Mouse (Mus musculus) retina, postnatal 1 day (tissue): Measurements from ENCODE around the gene Apba1.

Source experiments
- DNase-seq: peaks from one replicate; pipeline ENCODE4 v3.0.0-alpha.2; 2012

Gene Apba1

GRCm38 (mm10) chr19:23807371-23807770 lies 48.7 kb downstream of the Apba1 start:
- no peak for DNase-seq

GRCm38 (mm10) chr19:23809236-23809635 lies 50.5 kb downstream of the Apba1 start:
- no peak for DNase-seq

DNA sequence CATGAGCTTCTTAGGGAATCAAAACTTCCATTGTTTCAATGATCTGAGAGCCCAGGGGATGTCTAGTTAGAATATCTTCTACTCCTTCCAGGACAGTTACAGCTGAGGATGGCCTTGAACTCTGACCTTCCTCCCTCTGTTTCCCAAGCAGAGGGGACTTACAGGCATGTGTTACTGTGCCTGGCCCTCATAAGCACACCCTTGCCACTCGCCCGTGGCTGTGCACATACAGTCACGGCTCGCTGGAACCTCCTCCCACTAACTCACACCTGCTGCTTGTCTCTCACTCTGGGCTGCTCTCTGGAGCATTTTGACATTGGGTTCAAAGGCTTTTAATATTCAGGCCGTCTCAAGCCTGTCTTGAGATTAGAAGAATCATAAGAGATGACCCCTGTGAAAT lies 51.8 kb downstream of the Apba1 start:
- DNase-seq: peak; percentile 41

DNA sequence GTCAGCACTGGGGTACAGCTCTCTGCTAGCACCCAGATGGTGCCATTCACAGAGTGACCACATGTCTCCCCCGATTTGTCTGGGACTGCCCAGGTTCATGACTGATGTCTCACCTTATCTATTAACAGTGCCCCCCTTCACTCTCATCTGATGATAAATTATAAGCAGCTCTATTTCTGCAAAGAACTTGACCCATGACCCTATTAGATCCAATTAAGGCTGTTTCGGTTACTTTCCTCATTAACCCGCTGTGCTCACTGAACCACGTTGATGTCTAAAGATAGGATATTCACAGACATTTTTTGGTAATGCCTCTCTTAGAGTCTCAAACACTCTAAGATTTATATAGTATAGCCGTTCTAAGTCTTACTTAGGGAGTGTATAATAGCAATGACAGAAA lies 52.3 kb downstream of the Apba1 start:
- DNase-seq: peak; percentile 73

DNA sequence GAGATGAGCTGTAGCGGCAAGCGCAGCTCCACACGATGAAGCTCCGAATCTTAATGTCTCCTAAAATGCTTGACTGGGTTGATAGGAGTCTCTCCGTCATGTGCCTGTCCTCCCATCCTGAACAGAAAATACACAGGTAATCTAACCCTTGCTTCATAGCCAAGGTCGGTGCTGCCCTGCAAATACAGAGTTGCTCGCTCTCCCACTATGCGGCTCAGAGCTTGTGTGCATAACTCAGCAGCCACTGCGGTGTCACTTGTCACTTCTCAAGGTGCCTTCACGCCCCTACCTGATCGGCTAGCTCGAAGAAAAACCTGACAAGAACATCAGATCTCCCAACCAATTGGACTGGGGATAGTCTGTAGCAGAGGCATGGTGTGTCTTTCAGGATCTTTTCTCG lies 58.1 kb downstream of the Apba1 start:
- no peak for DNase-seq

DNA sequence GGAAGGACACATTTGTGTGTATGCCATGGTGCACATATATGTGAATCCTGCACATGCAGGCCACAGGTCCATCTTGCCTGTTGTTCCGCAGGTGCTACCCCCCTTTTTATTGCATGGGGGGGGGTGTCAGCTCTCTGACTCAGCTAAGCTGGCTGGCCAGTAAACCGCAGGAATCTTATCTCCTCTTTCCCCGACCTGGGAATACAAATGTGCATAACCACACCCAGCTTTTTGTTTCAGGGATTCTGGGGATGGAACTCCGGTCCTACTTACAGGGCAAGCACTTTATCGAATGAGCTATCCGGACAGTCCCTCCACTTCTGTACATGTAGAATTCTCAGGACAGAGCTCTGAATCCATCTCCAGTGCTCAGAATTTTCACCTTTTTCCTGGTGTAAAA lies 58.5 kb downstream of the Apba1 start:
- no peak for DNase-seq

DNA sequence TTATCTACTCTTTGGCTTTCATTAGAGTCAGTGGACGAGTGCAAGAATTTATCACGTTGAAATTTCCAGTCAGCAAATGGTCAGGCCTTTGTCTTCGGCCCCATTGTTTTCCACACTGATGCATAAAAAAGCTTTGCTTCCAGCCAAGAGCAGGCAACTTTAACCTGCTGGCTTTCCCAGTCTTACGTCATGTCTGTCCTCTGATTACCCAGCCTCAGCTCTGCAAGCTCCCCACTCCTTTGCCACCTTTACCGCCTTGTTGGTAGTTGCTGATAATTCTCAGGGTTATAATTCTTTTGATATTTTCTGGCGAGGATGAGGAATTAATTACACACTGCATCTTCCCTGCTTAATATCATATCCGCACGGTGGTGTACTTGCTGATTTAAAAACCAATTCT lies 61.2 kb downstream of the Apba1 start:
- no peak for DNase-seq

- DNase-seq: no peak
These were observed 63.8 kb downstream of the Apba1 start for GRCm38 (mm10) chr19:23822497-23822896.

GRCm38 (mm10) chr19:23823533-23823932 lies 64.8 kb downstream of the Apba1 start:
- no peak for DNase-seq

DNA sequence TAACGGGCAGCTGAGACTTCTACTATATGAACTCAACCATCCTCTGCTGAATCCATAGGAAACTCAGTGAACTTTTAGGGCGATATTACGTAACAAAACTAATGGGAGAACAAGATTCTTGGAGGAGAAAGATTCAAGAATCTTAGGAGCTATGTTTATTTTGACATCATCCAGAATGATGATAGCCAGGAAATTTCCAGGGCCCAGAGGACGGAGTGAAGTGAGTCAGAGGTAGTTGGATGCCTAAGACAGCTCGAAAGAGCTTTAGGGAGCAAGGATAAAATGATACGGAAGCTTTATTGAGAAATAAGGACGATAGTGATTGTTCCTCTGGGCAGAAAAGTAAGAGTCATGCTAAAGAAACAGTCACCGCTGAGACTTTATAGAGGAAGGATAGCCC lies 67.6 kb downstream of the Apba1 start:
- no peak for DNase-seq

GRCm38 (mm10) chr19:23830761-23831160 lies 72.1 kb downstream of the Apba1 start:
- DNase-seq: no peak

GRCm38 (mm10) chr19:23833685-23834682 lies 75.3 kb downstream of the Apba1 start:
- DNase-seq: no peak

- no peak for DNase-seq
These were observed 76.0 kb downstream of the Apba1 start for GRCm38 (mm10) chr19:23834721-23835120.

- DNase-seq: no peak
These were observed 97.1 kb downstream of the Apba1 start for GRCm38 (mm10) chr19:23855832-23856231.

GRCm38 (mm10) chr19:23858091-23858490 lies 99.4 kb downstream of the Apba1 start:
- no peak for DNase-seq

DNA sequence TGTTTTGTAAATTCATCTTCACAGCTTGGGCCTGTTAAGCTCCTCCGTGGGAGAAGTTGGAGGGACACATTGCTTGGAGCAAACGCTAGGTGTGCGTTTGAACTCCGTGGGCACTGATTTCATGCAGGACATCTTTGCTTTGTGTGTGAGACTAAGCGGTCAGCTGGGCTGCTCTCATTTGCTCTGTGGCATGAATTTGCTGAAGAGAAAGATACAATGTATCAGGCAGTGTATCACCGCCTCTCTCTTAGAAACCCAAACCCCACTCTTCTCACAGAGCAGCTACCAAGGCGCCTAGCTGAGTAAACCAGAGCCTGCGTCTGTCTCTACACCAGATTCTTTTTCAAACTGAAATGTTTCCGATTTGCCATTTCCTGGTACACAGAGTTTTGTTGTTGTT lies 100.1 kb downstream of the Apba1 start:
- DNase-seq: no peak

DNA sequence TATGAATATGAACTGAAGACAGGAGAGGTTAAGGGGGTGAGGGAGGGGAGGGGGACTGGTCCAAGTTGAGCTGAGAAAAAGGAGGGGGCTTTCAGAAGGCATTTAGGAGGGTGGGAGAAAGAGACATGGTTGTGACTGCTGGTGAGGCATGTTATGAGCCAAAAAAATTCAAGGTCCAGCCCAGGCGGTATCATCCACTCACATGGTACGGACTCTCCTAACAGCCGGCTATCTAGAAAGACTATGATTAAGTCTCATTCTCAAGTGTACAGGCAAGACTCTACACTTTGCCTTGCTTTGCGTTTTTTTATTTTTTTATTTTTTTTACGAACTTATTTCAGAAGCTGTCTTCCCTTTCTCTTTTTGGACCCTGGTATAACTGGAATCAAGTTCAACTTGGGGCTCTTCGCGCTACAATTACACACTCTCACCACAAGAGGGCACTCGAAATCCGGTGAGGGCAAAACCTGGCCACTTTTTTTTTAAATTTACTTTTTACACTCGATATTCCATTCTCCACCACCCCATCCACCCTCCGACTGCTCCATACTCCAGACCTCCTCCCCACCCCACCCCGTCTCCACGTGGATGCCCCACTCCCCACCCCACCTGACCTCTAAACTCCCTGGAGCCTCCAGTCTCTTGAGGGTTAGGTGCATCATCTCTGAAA lies 101.6 kb downstream of the Apba1 start:
- peak; percentile 60 for DNase-seq

- DNase-seq: peak; percentile 36
These were observed 104.0 kb downstream of the Apba1 start for GRCm38 (mm10) chr19:23862736-23863135.

DNA sequence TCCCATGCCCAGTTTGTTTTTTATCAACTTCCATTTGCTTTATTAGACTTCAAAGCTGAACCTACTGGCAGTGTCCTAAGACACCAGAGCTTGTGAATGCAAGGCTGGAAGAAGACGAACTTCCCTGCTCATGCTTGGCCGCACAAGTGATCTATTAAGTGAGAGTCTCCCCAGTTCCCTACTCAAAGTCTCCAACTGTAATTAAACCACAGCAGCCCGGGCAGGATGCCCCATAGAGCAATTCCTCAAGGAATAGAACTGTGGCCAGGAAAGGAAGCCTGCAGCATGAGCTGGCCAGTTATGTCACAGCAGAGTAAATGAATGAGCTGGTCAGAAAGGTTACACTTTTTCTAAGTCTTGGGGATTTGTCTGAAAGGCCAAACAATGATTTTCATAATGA lies 105.3 kb downstream of the Apba1 start:
- no peak for DNase-seq

DNA sequence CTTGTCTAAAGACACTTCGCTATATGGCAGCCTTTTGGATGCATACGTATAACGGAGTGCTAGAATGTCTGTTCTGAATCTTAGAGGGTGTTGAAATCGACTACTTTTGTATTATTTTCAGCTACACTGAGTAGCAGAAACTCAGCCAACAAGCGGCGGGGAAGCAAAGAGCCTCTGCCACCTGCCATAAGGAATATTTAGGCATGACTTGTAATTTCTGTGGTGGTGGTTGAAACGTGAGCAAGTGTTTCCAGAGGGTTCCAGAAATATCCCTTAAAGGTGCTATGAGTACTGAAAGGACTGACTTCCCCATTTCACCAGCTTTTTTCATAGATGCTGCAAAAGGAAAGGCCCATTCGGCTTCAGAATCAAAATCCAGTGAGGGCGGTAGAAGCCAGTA lies 107.4 kb downstream of the Apba1 start:
- no peak for DNase-seq

DNA sequence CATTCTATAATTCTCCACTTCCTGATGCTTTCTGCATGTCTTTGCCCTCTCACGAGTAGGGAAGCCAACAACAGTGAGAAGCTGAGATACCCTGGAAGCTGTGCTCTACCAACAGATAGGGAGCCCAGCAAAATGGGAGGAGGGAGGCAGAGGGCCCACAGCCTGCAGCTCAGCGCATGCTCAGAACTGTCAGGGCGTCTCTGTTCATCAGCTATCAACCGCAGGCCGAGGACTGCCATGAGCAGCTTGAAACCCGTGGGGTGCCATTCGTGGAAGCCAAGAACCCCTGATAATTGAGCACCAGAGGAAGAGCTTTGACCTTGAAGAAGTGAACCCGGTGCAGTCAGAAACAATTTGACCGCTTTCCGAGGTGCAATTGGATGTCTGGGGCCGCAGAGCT lies 108.4 kb downstream of the Apba1 start:
- DNase-seq: peak; percentile 38

GRCm38 (mm10) chr19:23867589-23867988 lies 108.9 kb downstream of the Apba1 start:
- no peak for DNase-seq

DNA sequence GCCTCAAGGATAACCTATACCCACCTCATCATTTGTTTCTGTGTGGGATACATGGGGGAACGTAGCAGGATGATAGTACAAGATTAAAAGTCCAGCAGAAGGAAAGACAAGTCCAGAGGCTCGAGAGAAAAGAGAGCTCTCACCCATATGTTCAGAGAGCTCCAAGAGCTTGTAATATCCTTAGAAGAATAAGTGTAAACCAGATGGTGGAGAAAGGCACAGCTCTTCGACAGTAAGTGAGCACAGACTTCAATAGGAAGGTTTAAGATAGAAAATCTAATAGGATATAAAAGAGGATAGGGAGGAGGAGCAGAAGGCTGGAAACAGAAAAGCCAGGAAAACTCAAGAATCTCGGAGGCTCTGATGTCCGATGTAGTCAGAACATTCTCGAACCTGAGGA lies 115.8 kb downstream of the Apba1 start:
- no peak for DNase-seq

DNA sequence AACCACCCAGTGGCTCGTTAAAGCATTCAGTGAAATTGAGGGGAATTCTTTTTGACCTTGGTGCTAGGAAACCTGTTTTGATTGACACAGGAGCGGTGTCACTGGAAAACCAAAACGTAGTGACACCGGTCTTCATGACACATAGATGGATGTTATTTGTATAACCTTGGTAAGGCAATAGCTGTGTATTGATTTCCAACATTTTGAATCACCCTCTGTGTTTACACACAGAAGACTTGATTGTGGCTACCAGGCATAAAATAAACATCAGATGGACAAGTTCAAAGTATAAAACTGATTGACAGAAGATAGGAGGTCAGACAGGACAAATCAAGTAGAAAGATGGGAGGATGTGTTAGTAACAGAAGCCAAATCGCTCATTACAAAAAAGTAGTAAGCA lies 117.1 kb downstream of the Apba1 start:
- no peak for DNase-seq
